Mouse (Mus musculus) heart, adult 2 months (tissue): ENCODE data around the gene Camk1d.

Source experiments
- CTCF ChIP-seq: fragments of 200-600 bp; IDR thresholded peaks from 2 replicates; pipeline ENCODE4 v1.8.1; 2022; ENCODE audit warnings: antibody characterized with exemption, mild to moderate bottlenecking, moderate library complexity
- EP300 ChIP-seq: fragments of 200-500 bp; IDR thresholded peaks from 2 replicates; pipeline ENCODE4 v1.6.1; 2011; ENCODE audit warnings: low read depth, low read length, control low read depth; ENCODE audit not compliant: insufficient read depth

GRCm38 (mm10) chr2:5358049-5358448 is 356.3 kb downstream of the Camk1d start:
- TF ChIP-seq CTCF: no peak
- no peak for TF ChIP-seq EP300
